Mouse (Mus musculus) layer of hippocampus, adult 9-10 months (tissue): ENCODE data around the gene Cfap70.
A peak's percentile ranks its signal among the peaks of the same experiment; 100 is the strongest.

Experiments used
- DNase-seq: peaks from one replicate; pipeline ENCODE4 v3.0.0; 2022; ENCODE audit warnings: low spot score

The Cfap70 gene

GRCm38 (mm10) chr14:20423046-20423445 lies 29.0 kb downstream of the Cfap70 start:
- DNase-seq, result no peak

- no peak for DNase-seq
Measured at GRCm38 (mm10) chr14:20422257-20422656, 29.8 kb downstream of the Cfap70 start.

GRCm38 (mm10) chr14:20400071-20400470 lies 52.0 kb downstream of the Cfap70 start:
- DNase-seq, result no peak

- no peak for DNase-seq
Measured at GRCm38 (mm10) chr14:20398864-20399263, 53.2 kb downstream of the Cfap70 start.

- no peak for DNase-seq
Measured at GRCm38 (mm10) chr14:20397220-20397619, 54.8 kb downstream of the Cfap70 start.

GRCm38 (mm10) chr14:20393205-20393913 lies 58.7 kb downstream of the Cfap70 start, which contains the start of gene Mrps16:
Mrps16 (minus strand) TSS chr14:20393634.
- peak; percentile 80 for DNase-seq

GRCm38 (mm10) chr14:20392326-20392725 lies 59.7 kb downstream of the Cfap70 start:
- no peak for DNase-seq

GRCm38 (mm10) chr14:20389446-20390079 lies 62.5 kb downstream of the Cfap70 start:
- DNase-seq, result no peak

GRCm38 (mm10) chr14:20388441-20389129 lies 63.4 kb downstream of the Cfap70 start, which contains the start of gene Dnajc9:
Dnajc9 (minus strand) TSS chr14:20388910.
- DNase-seq, result peak; percentile 80

- no peak for DNase-seq
Measured at GRCm38 (mm10) chr14:20379753-20380430, 72.1 kb downstream of the Cfap70 start.

GRCm38 (mm10) chr14:20379087-20379640 lies 72.9 kb downstream of the Cfap70 start:
- no peak for DNase-seq

- DNase-seq, result no peak
Measured at GRCm38 (mm10) chr14:20378313-20379061, 73.5 kb downstream of the Cfap70 start.

GRCm38 (mm10) chr14:20377112-20377521 lies 74.9 kb downstream of the Cfap70 start:
- no peak for DNase-seq

GRCm38 (mm10) chr14:20371854-20372253 lies 80.2 kb downstream of the Cfap70 start:
- no peak for DNase-seq

- no peak for DNase-seq
Measured at GRCm38 (mm10) chr14:20370798-20371197, 81.2 kb downstream of the Cfap70 start.

- DNase-seq, result no peak
Measured at GRCm38 (mm10) chr14:20368271-20368670, 83.8 kb downstream of the Cfap70 start.

- DNase-seq, result no peak
Measured at GRCm38 (mm10) chr14:20363230-20363629, 88.8 kb downstream of the Cfap70 start.

GRCm38 (mm10) chr14:20347991-20348541 lies 104.0 kb downstream of the Cfap70 start, which contains the start of the genes Ecd and Fam149b:
Ecd (minus strand) TSS chr14:20348121.
Fam149b (plus strand) TSS chr14:20348162.
- DNase-seq, result peak; percentile 89

GRCm38 (mm10) chr14:20347441-20347990 lies 104.5 kb downstream of the Cfap70 start:
- DNase-seq, result no peak

GRCm38 (mm10) chr14:20345885-20346284 lies 106.1 kb downstream of the Cfap70 start:
- DNase-seq, result no peak
